Mouse (Mus musculus) heart, postnatal 36 days (tissue): Measurements from ENCODE around the gene Galntl6. TPM values are rescaled to one million over a fixed set of nuclear protein-coding genes. Genes with fewer than 3 reads are reported as not detected.

Source experiments
- DNase-seq, 2 experiments: peaks; one replicate each; pipeline ENCODE4 v3.0.0; 2021 to 2022
- intact Hi-C: fragments of 180-260 bp; cut with DNase I; formaldehyde crosslinking; loops from one replicate; pipeline ENCODE4 v1.15.1; 2025
- total RNA-seq, 2 experiments: library from RNA; stranded (reverse); gene quantifications; 2 replicates each; pipeline ENCODE4 v1.2.3; 2021

The Galntl6 gene
- total RNA-seq, 2 experiments from 2014 or later: not detected

DNA sequence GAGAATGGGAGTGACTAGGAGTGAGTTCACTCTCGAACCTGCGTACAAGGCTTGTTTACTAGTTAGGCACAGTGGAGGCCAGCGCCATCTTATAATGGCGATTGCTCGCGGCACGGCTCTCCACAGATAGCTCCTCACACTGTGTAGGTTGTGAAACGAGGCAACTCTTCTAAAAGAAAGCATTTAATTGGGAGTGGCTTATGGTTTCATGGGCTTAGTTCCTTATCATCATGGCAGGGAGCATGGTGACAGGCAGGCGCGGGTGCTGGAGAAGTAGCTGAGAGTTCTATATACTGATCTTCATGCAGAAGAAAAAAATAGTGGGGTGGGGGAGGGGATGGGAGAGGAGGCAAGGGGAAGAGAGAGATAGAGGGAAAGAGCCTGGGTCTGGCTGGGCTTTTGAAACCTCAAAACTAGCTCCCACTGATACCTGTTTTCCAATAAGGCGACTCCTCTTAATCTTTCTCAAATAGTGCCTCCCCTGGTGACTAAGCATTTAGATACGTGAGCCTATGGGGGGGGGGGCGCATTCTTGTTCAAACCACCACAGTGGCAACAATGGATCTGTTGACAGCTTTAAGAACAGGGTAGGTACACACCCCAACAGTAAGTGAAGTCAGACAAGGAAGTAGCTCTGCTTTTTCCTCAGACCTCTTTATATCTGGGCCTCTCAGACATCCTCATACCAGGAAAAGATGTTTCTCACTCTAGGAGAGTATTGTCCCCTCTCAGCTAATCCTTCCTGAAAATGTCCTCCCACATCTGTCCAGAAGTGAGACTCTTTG is 1187.4 kb downstream of the Galntl6 start:
- intact Hi-C loops: no loop called here

More for the DNA sequence above, 1187.4 kb downstream of the Galntl6 start:
- DNase-seq: no peak

Other genes starting within 250 kb of the Galntl6 start
- gene BC030500, start 885 bp downstream of the Galntl6 start, total RNA-seq: not detected